Mouse (Mus musculus) megakaryocyte, embryonic 14.5 days (primary cell): Measurements from ENCODE around the gene Fam167b.

ENCODE experiments used
- FLI1 ChIP-seq: IDR thresholded peaks from 2 replicates; pipeline ENCODE4 v1.6.1; 2012; ENCODE audit warnings: low read length, inconsistent platforms, mixed read lengths
- GATA1 ChIP-seq: IDR thresholded peaks from 3 replicates; pipeline ENCODE4 v1.6.1; 2012; ENCODE audit warnings: mixed read lengths, low read length, inconsistent platforms, borderline replicate concordance

- TF ChIP-seq GATA1 (no peak), FLI1 (no peak)
Measured at GRCm38 (mm10) chr4:129555862-129556531, 22.4 kb downstream of the Fam167b start.
